Mouse (Mus musculus) heart, embryonic 14.5 days (tissue): ENCODE measurements around the gene Dnmt3b. TPM values are rescaled to one million over a fixed set of nuclear protein-coding genes. Genes with fewer than 3 reads are reported as not detected.
"Not testable (repeated sequence)": the region's sequence is repeated elsewhere in the genome, so short reads cannot be mapped to it uniquely, and the experiment has no call there.

Experiments used
- ATAC-seq: fragments of 200-750 bp; cut with Nextera tagmentation; 2 replicates; pipeline ENCODE4 v1.8.0; 2017; ENCODE audit warnings: low read depth, moderate TSS enrichment; ENCODE audit not compliant: insufficient number of reproducible peaks, insufficient read depth, low FRiP score
- H3K27ac ChIP-seq, 2 experiments: fragments of 200-500 bp in 1 of 2; fragments of 300-500 bp in 1 of 2; sonication (generic) in 1 of 2; replicated peaks in 1 of 2; 2 replicates each; pipeline ENCODE4 v1.5.1; 2012 to 2014; ENCODE audit warnings: low read depth in 2 of 2, low read length in 2 of 2, control low read depth in 1 of 2, mild to moderate bottlenecking in 1 of 2, mixed read lengths in 1 of 2; ENCODE audit not compliant: control insufficient read depth in 1 of 2, insufficient read depth in 1 of 2
- H3K27me3 ChIP-seq: fragments of 300-500 bp; sonication (generic); 2 replicates; pipeline ENCODE4 v1.6.1; 2014; ENCODE audit warnings: mild to moderate bottlenecking, low read length, control low read depth; ENCODE audit not compliant: control insufficient read depth, insufficient read depth
- H3K36me3 ChIP-seq: fragments of 300-500 bp; sonication (generic); 2 replicates; pipeline ENCODE4 v1.6.1; 2014; ENCODE audit warnings: mild to moderate bottlenecking, control low read depth, low read length, mixed read lengths; ENCODE audit not compliant: control insufficient read depth, insufficient read depth
- H3K4me1 ChIP-seq, 2 experiments: fragments of 200-500 bp in 1 of 2; fragments of 300-500 bp in 1 of 2; sonication (generic) in 1 of 2; 2 replicates each; pipeline ENCODE4 v1.6.1; 2012 to 2014; ENCODE audit warnings: low read length in 2 of 2, control low read depth in 1 of 2, mixed read lengths in 1 of 2; ENCODE audit not compliant: control insufficient read depth in 2 of 2, insufficient read depth in 2 of 2
- H3K4me2 ChIP-seq: fragments of 300-500 bp; sonication (generic); 2 replicates; pipeline ENCODE4 v1.6.1; 2014; ENCODE audit warnings: mild to moderate bottlenecking, low read length
- H3K4me3 ChIP-seq, 2 experiments: fragments of 200-500 bp in 1 of 2; fragments of 300-500 bp in 1 of 2; sonication (generic) in 1 of 2; 2 replicates each; pipeline ENCODE4 v1.5.1; 2012 to 2014; ENCODE audit warnings: low read length in 2 of 2, mild to moderate bottlenecking in 2 of 2, control low read depth in 1 of 2, low read depth in 1 of 2, moderate library complexity in 1 of 2; ENCODE audit not compliant: control insufficient read depth in 1 of 2, insufficient read depth in 1 of 2
- H3K9ac ChIP-seq: fragments of 300-500 bp; sonication (generic); 2 replicates; pipeline ENCODE4 v1.6.1; 2014; ENCODE audit warnings: mild to moderate bottlenecking, low read length
- H3K9me3 ChIP-seq: fragments of 300-500 bp; sonication (generic); 2 replicates; pipeline ENCODE4 v1.6.1; 2016; ENCODE audit warnings: low read length, control low read depth; ENCODE audit not compliant: control insufficient read depth
- WGBS: fragments of 180-500 bp; shearing (Covaris S2); extraction: QIAGEN DNeasy Blood & Tissue Kit; methylation state at CpG from one replicate; pipeline ENCODE4 v1.1.7; 2014; 5-methylcytosine and 5-hydroxymethylcytosine counted together
- polyA plus RNA-seq: library from polyadenylated mRNA; unstranded; fragments of >200 nt; fragmentation: Nextera tagmentation; extraction: Ambion mirVana; gene quantifications from 2 replicates; pipeline ENCODE4 v1.2.1, GENCODE M21; 2014

Dnmt3b gene
- polyA plus RNA-seq, 1 experiment from 2014 or later = 4.6 TPM

DNA sequence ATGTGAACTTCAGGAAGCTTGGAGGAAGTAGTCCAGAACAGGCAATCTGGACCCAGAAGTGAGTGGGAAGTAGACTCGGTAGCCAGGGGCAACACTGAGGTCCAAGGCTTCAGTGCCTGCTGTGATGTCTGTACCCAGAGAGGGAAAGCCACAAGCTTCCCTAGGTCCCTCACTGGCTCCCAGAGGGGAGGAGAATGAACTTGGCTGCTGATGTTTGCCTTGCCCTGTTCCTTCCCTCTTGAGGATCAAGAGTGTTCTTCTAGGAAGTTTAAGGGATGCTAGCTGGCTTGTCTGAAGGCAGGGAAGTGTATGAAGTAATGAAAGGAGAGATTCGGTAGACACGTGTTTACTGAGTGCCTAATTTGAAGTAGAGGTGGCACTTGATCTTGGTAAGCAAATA lies 6.8 kb upstream of the Dnmt3b start:
- no peak for ATAC-seq
- Histone ChIP-seq H3K27ac (no peak overlapping the region), H3K36me3 (no peaks in the 10 kb centered on the region), H3K9me3 (no peaks in the 10 kb centered on the region), H3K4me2 (no peak overlapping the region), H3K4me1 (no peaks in the 10 kb centered on the region; a peak in 1 of 4 replicates), H3K9ac (no peak overlapping the region), H3K4me3 (no peak overlapping the region), H3K27me3 (no peaks in the 10 kb centered on the region)
- WGBS = 29% methylated on average over 3 of the region's 3 CpGs

DNA sequence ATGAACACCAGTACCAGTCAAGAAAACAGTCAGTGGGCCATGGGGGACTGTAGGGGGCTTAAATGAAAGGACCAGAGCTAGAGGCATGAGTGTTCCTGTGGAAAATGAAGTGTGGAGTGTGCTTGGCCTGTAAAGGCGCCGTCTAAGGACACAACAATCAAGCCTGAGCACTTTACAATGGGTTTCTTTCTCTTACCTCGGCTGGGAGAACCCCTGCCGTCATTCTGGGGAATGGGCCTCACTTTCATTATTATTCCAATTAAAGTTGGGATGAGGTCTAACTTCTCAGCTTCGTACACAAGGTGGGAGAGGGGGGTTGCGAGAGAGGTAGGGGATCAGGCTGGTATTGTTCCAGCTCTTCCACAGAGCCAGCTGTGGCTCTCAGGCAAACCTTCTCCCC lies 6.3 kb upstream of the Dnmt3b start:
- no peak for ATAC-seq

DNA sequence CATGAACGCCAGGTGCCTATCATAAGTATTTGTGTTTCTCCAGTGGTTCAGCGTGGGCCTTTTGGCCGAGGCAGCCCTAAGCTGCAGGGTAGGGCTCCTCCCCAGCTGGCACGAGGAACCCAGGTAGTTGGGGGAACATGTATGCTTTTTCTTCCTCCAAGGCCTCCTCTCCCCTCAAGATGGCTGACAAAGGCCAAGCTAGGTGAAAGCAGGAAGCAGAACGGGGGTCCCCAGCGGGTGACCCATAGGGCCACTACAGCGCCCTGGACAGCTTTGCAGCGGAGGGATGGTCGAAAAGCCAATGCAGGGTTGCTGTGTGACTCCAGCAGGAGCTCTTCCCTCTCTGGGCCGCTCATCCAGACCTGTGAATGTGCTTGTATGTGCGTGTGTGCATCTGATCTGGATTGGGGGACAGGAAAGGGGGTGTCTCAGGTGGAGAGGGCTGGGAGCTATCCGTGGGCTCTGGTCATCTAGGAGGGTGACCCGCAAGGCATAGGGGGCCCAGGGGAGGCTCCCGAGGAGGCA lies 415 bp upstream of the Dnmt3b start:
- H3K36me3 ChIP-seq = no peaks in the 10 kb centered on the region
- H3K4me2 ChIP-seq = peak overlapping the region; percentile 83
- H3K9ac ChIP-seq = peak overlapping the region; percentile 80
- H3K4me3 ChIP-seq = peak overlapping the region; percentile 78 to 82
- H3K4me1 ChIP-seq = peaks cover 8 to 10% of the 10 kb centered on the region in 2 experiments
- peaks cover 4% of the 10 kb centered on the region; the same call in 1 of the 2 replicates for H3K27me3 ChIP-seq
- no peak for ATAC-seq
- WGBS = 24% methylated on average over 14 of the region's 14 CpGs
- no peaks in the 10 kb centered on the region for H3K9me3 ChIP-seq
- H3K27ac ChIP-seq = no peak overlapping the region

More for the DNA sequence above, 6.3 kb upstream of the Dnmt3b start:
- H3K36me3 ChIP-seq = no peaks in the 10 kb centered on the region
- H3K27ac ChIP-seq = no peak overlapping the region
- no peak overlapping the region for H3K4me3 ChIP-seq
- H3K9ac ChIP-seq = no peak overlapping the region
- WGBS = 48% methylated on average over 6 of the region's 6 CpGs
- no peaks in the 10 kb centered on the region for H3K9me3 ChIP-seq
- no peaks in the 10 kb centered on the region; a peak in 1 of 4 replicates for H3K4me1 ChIP-seq
- H3K27me3 ChIP-seq = no peaks in the 10 kb centered on the region
- no peak overlapping the region for H3K4me2 ChIP-seq

DNA sequence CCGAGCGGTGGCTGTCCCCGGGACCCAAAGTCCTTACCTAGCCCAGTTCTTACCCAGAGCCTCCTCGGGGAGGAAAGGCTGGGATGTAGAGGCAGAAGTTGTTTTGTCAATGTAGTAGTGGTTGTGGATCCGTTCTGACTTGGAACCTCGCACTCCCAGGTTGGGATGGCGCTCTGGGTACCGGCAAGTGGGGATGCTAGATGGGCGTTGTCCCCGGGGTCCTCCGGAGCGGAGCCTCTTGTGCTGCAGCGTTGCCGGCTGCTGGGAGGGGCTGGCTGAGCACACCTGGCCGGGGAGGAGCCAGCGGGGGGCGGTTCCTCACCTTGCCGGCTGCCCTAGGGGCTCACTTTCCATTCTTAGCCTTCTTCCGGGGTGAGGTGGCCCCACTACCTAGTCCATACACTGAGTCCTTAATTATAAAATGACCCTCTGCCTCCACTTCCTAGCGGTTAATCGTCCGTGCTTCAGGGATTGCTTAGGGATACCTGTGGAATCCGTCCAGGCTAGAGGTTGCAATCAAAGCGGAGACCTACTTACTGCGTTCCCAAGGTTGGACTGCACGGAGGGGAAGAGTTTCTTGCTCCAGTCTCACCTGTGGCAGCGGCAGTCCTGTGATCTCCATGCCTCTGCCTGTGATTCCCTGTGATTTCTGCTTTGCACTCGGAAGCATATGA lies 901 bp downstream of the Dnmt3b start:
- Histone ChIP-seq H3K4me2 (peak overlapping the region; percentile 83), H3K9ac (peak overlapping the region; percentile 80), H3K27me3 (peaks cover 4% of the 10 kb centered on the region; the same call in 1 of the 2 replicates), H3K27ac (no peak overlapping the region), H3K9me3 (no peaks in the 10 kb centered on the region), H3K4me3 (peak overlapping the region; percentile 78 to 82), H3K4me1 (peaks cover 8 to 10% of the 10 kb centered on the region in 2 experiments), H3K36me3 (no peaks in the 10 kb centered on the region)
- 6% methylated on average over 28 of the region's 28 CpGs for WGBS
- ATAC-seq = peak; percentile 32; the same call in 1 of the 2 replicates

DNA sequence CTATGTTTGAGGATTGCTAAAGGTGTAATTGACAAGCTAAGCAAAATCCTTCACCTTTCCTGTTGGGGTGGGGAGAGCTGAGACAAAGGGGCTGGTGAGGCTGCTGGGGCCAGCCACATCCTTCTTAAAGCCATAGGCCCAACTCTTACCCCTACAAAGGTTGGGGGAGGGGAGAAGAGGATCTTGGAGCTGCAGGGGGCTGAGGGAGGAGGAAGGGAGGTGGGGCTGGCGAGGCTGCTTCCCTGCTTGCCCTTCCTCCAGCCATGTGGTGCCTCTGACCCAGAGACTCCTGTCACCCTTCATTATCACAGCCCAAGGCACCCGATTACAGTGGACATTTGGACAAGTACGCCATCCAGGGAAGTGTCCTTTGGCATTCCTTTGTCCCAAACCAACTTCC lies 2.4 kb downstream of the Dnmt3b start:
- H3K4me1 ChIP-seq = peaks cover 8 to 10% of the 10 kb centered on the region in 2 experiments
- ATAC-seq = no peak
- no peak overlapping the region for H3K4me2 ChIP-seq
- H3K4me3 ChIP-seq = no peak overlapping the region
- no peak overlapping the region for H3K9ac ChIP-seq
- no peaks in the 10 kb centered on the region for H3K36me3 ChIP-seq
- H3K27me3 ChIP-seq = peaks cover 4% of the 10 kb centered on the region; the same call in 1 of the 2 replicates
- H3K27ac ChIP-seq = no peak overlapping the region
- no peaks in the 10 kb centered on the region for H3K9me3 ChIP-seq
- 46% methylated on average over 3 of the region's 3 CpGs for WGBS

DNA sequence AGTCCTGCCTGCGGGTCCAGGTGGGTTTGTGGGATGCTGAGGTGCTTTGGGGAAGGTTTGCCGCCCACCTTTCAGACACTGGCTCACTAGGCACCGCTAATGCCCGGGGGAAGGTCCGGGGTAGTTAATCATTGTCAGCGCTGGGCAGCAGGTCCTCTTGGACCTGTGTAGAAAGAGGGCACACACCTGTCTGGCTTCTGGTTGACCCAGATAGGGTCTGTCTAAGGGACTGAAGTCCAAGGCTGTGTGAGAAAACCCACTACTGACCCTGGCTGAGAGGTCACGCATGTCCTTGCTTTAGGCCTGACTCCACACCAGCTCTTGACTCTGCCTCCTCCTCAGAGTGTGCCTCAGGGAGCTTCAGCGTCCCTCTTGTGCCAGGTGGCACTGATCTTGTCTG lies 8.4 kb downstream of the Dnmt3b start:
- not testable (repeated sequence) for H3K27ac ChIP-seq, H3K27me3 ChIP-seq, H3K4me2 ChIP-seq, H3K4me1 ChIP-seq, H3K9me3 ChIP-seq, H3K4me3 ChIP-seq, ATAC-seq, H3K9ac ChIP-seq
- H3K36me3 ChIP-seq = peaks cover 13% of the 10 kb centered on the region
- WGBS = 80% methylated on average over 7 of the region's 8 CpGs

DNA sequence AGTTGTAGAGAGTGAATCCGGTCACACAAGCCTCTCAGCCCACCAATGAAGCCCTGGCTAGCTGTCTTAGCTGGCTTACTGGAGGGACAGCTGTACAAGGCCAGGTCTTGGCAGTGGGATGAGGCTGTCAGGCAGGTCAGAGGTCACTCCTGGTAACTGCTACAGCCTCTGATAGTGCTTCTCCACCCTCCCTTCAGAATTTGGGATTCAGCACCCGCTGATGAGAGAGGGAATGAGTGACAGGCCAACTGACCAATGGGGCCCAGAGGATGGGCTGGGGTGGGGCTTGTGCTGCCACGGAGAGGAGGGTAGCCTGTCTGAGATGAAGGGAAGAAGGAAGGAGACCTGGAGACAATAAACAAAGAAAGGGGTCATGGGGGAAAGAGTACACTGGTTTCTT lies 11.4 kb downstream of the Dnmt3b start:
- no peak overlapping the region for H3K27ac ChIP-seq
- H3K4me3 ChIP-seq = no peak overlapping the region
- H3K36me3 ChIP-seq = peaks cover 24% of the 10 kb centered on the region
- ATAC-seq = no peak
- no peaks in the 10 kb centered on the region for H3K9me3 ChIP-seq
- 40% methylated on average over 3 of the region's 3 CpGs for WGBS
- no peaks in the 10 kb centered on the region for H3K4me1 ChIP-seq
- no peak overlapping the region for H3K9ac ChIP-seq
- H3K27me3 ChIP-seq = no peaks in the 10 kb centered on the region
- no peak overlapping the region for H3K4me2 ChIP-seq
